Mouse (Mus musculus): ENCODE measurements around the gene Wfikkn1. TPM values are rescaled to one million over a fixed set of nuclear protein-coding genes. Genes with fewer than 3 reads are reported as not detected.

Wfikkn1 gene
- total and polyA plus RNA-seq, 2 experiments from 2014 or later, result 0.29 to 1.5 TPM

- TF ChIP-seq CTCF (IDR thresholded peaks at IDR 0.05; ENCODE audit: low read depth), result no peak
- no peak for ATAC-seq
- H3K36me3 ChIP-seq (ENCODE audit: insufficient read depth), result 0 out of 2 replicates have a peak, but pooled peaks cover 5% of the 10 kb centered on the region
- H3K4me1 ChIP-seq (ENCODE audit: insufficient read depth), result peaks cover 18% of the 10 kb centered on the region; the same call in 1 of the 2 replicates
- 86% methylated on average over 8 of the region's 8 CpGs for WGBS
- no peaks in the 10 kb centered on the region for H3K9me3 ChIP-seq (ENCODE audit: low read length)
- H3K9ac ChIP-seq, result no peak overlapping the region
- H3K27me3 ChIP-seq (ENCODE audit: insufficient read depth, low read length), result no peaks in the 10 kb centered on the region
- no peak overlapping the region for H3K27ac ChIP-seq (ENCODE audit: low read depth, low read length)
- H3K4me3 ChIP-seq (ENCODE audit: low read depth, low read length), result no peak overlapping the region
- no peak for DNase-seq
- H3K4me2 ChIP-seq (ENCODE audit: low read depth), result no peak overlapping the region
Measured at GRCm38 (mm10) chr17:25916931-25917647, 36.4 kb upstream of the Wfikkn1 start.

GRCm38 (mm10) chr17:25914295-25914694, 33.6 kb upstream of the Wfikkn1 start:
- 0 out of 2 replicates have a peak, but pooled peaks cover 5% of the 10 kb centered on the region for H3K36me3 ChIP-seq (ENCODE audit: insufficient read depth)
- no peak overlapping the region for H3K4me3 ChIP-seq (ENCODE audit: low read depth, low read length)
- 87% methylated on average over 4 of the region's 4 CpGs for WGBS
- no peak overlapping the region for H3K9ac ChIP-seq
- no peak for TF ChIP-seq CTCF (IDR thresholded peaks at IDR 0.05; ENCODE audit: low read depth)
- no peak overlapping the region for H3K4me2 ChIP-seq (ENCODE audit: low read depth)
- H3K27ac ChIP-seq (ENCODE audit: low read depth, low read length), result no peak overlapping the region
- peaks cover 15% of the 10 kb centered on the region; the same call in 1 of the 2 replicates for H3K4me1 ChIP-seq (ENCODE audit: insufficient read depth)
- DNase-seq, result no peak
- no peaks in the 10 kb centered on the region for H3K9me3 ChIP-seq (ENCODE audit: low read length)
- no peak for ATAC-seq
- no peaks in the 10 kb centered on the region for H3K27me3 ChIP-seq (ENCODE audit: insufficient read depth, low read length)

- Histone ChIP-seq H3K9ac (no peak overlapping the region), H3K4me3 (ENCODE audit: low read depth, low read length) (no peak overlapping the region), H3K4me2 (ENCODE audit: low read depth) (no peak overlapping the region), H3K4me1 (ENCODE audit: insufficient read depth) (peaks cover 15% of the 10 kb centered on the region; the same call in 1 of the 2 replicates), H3K36me3 (ENCODE audit: insufficient read depth) (0 out of 2 replicates have a peak, but pooled peaks cover 5% of the 10 kb centered on the region), H3K27ac (ENCODE audit: low read depth, low read length) (no peak overlapping the region), H3K9me3 (ENCODE audit: low read length) (no peaks in the 10 kb centered on the region), H3K27me3 (ENCODE audit: insufficient read depth, low read length) (no peaks in the 10 kb centered on the region)
- no peak for TF ChIP-seq CTCF (IDR thresholded peaks at IDR 0.05; ENCODE audit: low read depth)
- no peak for DNase-seq
- 86% methylated on average over 1 of the region's 1 CpGs for WGBS
- no peak for ATAC-seq
Measured at GRCm38 (mm10) chr17:25913877-25914275, 33.2 kb upstream of the Wfikkn1 start.

- Histone ChIP-seq H3K4me2 (ENCODE audit: low read depth) (no peak overlapping the region), H3K4me1 (ENCODE audit: insufficient read depth) (peaks cover 10% of the 10 kb centered on the region; the same call in 1 of the 2 replicates), H3K9ac (no peak overlapping the region), H3K27me3 (ENCODE audit: insufficient read depth, low read length) (no peaks in the 10 kb centered on the region), H3K4me3 (ENCODE audit: low read depth, low read length) (no peak overlapping the region), H3K27ac (ENCODE audit: low read depth, low read length) (no peak overlapping the region), H3K36me3 (ENCODE audit: insufficient read depth) (0 out of 2 replicates have a peak, but pooled peaks cover 5% of the 10 kb centered on the region), H3K9me3 (ENCODE audit: low read length) (no peaks in the 10 kb centered on the region)
- DNase-seq (no peak), ATAC-seq (no peak)
- TF ChIP-seq CTCF (IDR thresholded peaks at IDR 0.05; ENCODE audit: low read depth), result no peak
- WGBS, result 89% methylated on average over 14 of the region's 14 CpGs
Measured at GRCm38 (mm10) chr17:25913186-25913876, 32.7 kb upstream of the Wfikkn1 start.

GRCm38 (mm10) chr17:25911816-25912215, 31.2 kb upstream of the Wfikkn1 start:
- Histone ChIP-seq H3K4me2 (ENCODE audit: low read depth) (no peak overlapping the region), H3K36me3 (ENCODE audit: insufficient read depth) (0 out of 2 replicates have a peak, but pooled peaks cover 5% of the 10 kb centered on the region), H3K4me1 (ENCODE audit: insufficient read depth) (no peaks in the 10 kb centered on the region), H3K9me3 (ENCODE audit: low read length) (no peaks in the 10 kb centered on the region), H3K27me3 (ENCODE audit: insufficient read depth, low read length) (no peaks in the 10 kb centered on the region), H3K27ac (ENCODE audit: low read depth, low read length) (no peak overlapping the region), H3K9ac (no peak overlapping the region), H3K4me3 (ENCODE audit: low read depth, low read length) (no peak overlapping the region)
- DNase-seq (no peak), ATAC-seq (no peak)
- 91% methylated on average over 4 of the region's 4 CpGs for WGBS
- no peak for TF ChIP-seq CTCF (IDR thresholded peaks at IDR 0.05; ENCODE audit: low read depth)

GRCm38 (mm10) chr17:25907640-25908039, 27.0 kb upstream of the Wfikkn1 start:
- no peaks in the 10 kb centered on the region for H3K27me3 ChIP-seq (ENCODE audit: insufficient read depth, low read length)
- H3K9me3 ChIP-seq (ENCODE audit: low read length), result no peaks in the 10 kb centered on the region
- no peak overlapping the region for H3K27ac ChIP-seq (ENCODE audit: low read depth, low read length)
- H3K4me3 ChIP-seq (ENCODE audit: low read depth, low read length), result no peak overlapping the region
- DNase-seq, result no peak
- no peak overlapping the region for H3K9ac ChIP-seq
- ATAC-seq, result no peak
- no peak overlapping the region for H3K4me2 ChIP-seq (ENCODE audit: low read depth)
- no peaks in the 10 kb centered on the region for H3K4me1 ChIP-seq (ENCODE audit: insufficient read depth)
- TF ChIP-seq CTCF (IDR thresholded peaks at IDR 0.05; ENCODE audit: low read depth), result no peak
- no peaks in the 10 kb centered on the region for H3K36me3 ChIP-seq (ENCODE audit: insufficient read depth)
- 81% methylated on average over 2 of the region's 2 CpGs for WGBS

- H3K4me1 ChIP-seq (ENCODE audit: insufficient read depth), result no peaks in the 10 kb centered on the region
- TF ChIP-seq CTCF (IDR thresholded peaks at IDR 0.05; ENCODE audit: low read depth), result no peak
- no peak overlapping the region for H3K4me3 ChIP-seq (ENCODE audit: low read depth, low read length)
- H3K4me2 ChIP-seq (ENCODE audit: low read depth), result no peak overlapping the region
- H3K27me3 ChIP-seq (ENCODE audit: insufficient read depth, low read length), result no peaks in the 10 kb centered on the region
- ATAC-seq (no peak), DNase-seq (no peak)
- 92% methylated on average over 3 of the region's 3 CpGs for WGBS
- H3K9me3 ChIP-seq (ENCODE audit: low read length), result no peaks in the 10 kb centered on the region
- no peaks in the 10 kb centered on the region for H3K36me3 ChIP-seq (ENCODE audit: insufficient read depth)
- H3K9ac ChIP-seq, result no peak overlapping the region
- no peak overlapping the region for H3K27ac ChIP-seq (ENCODE audit: low read depth, low read length)
Measured at GRCm38 (mm10) chr17:25903061-25903460, 22.4 kb upstream of the Wfikkn1 start.

Measured in forebrain, postnatal 0 days (tissue).